In genomic region chr15:30694286-30694685, GRCm38 (mm10) we compare ENCODE assay signal across 11 mouse cellular contexts.
DNase-seq lines count a peak whose midpoint lies in the region; ATAC-seq and TF ChIP-seq lines count a peak whose summit lies in the region.
"Had no signal": no experiment of that assay in that cellular context is flagged by ENCODE, and none has a peak within 500 bp of the region (broad histone marks: within the 10 kb centered on the region; RNA-seq: fewer than 3 reads in every experiment).

No protein-coding gene starts in this region.

- in situ Hi-C loops in ES-E14 (cut with MboI; ENCODE audit: low sequenced_read_pairs in 2 of 2, unreplicated experiment in 2 of 2), result no loop called here

- no peaks in the 10 kb centered on the region for H3K9me3 ChIP-seq in ES-E14 (ENCODE audit: control insufficient read depth, insufficient read depth, low read depth, low read length)
- no peaks in the 10 kb centered on the region for H3K9me3 ChIP-seq in forebrain, embryonic 10.5 days
- no peaks in the 10 kb centered on the region for H3K9me3 ChIP-seq in hindbrain, embryonic 14.5 days (ENCODE audit: control insufficient read depth, low read length)
- H3K9me3 ChIP-seq in midbrain, embryonic 16.5 days (replicated peaks; ENCODE audit: control insufficient read depth, low read length, poor library complexity, severe bottlenecking), result no peaks in the 10 kb centered on the region
- H3K9me3 ChIP-seq: embryonic facial prominence, embryonic 12.5 days had no signal

- no peak for ATAC-seq in hindbrain, embryonic 14.5 days (ENCODE audit: low FRiP score)
- no peak for ATAC-seq in midbrain, embryonic 16.5 days
- ATAC-seq: intestine, postnatal 0 days had no signal

- H3K27ac ChIP-seq in ES-E14 (ENCODE audit: insufficient read depth, low read depth, low read length, poor library complexity, severe bottlenecking), result peak overlapping the region; percentile 72; the same call in 1 of the 2 replicates
- H3K27ac ChIP-seq in forebrain, embryonic 10.5 days, result peak overlapping the region; percentile 68
- peak overlapping the region; percentile 32 for H3K27ac ChIP-seq in hindbrain, embryonic 14.5 days
- peak overlapping the region; percentile 47; the same call in 1 of the 2 replicates for H3K27ac ChIP-seq in midbrain, embryonic 16.5 days (ENCODE audit: low read length)
- H3K27ac ChIP-seq: embryonic facial prominence, embryonic 12.5 days had no signal

- no peaks in the 10 kb centered on the region for H3K27me3 ChIP-seq in forebrain, embryonic 10.5 days (ENCODE audit: poor library complexity, severe bottlenecking)
- no peaks in the 10 kb centered on the region for H3K27me3 ChIP-seq in hindbrain, embryonic 14.5 days (ENCODE audit: control insufficient read depth, insufficient read depth, low read length)
- no peaks in the 10 kb centered on the region for H3K27me3 ChIP-seq in midbrain, embryonic 16.5 days (ENCODE audit: control insufficient read depth, insufficient read depth, low read depth, low read length)
- H3K27me3 ChIP-seq: embryonic facial prominence, embryonic 12.5 days had no signal

- peaks cover 4 to 6% of the 10 kb centered on the region in 2 experiments; a peak in 3 of 4 replicates for H3K4me1 ChIP-seq in ES-E14 (ENCODE audit: control insufficient read depth in 2 of 2, insufficient read depth in 2 of 2, low read length in 2 of 2, poor library complexity in 1 of 2)
- H3K4me1 ChIP-seq in forebrain, embryonic 10.5 days, result peaks cover 21% of the 10 kb centered on the region
- 0 out of 2 replicates have a peak, but pooled peaks cover 9% of the 10 kb centered on the region for H3K4me1 ChIP-seq in hindbrain, embryonic 14.5 days (replicated peaks; ENCODE audit: control insufficient read depth, insufficient read depth, low read length)
- no peaks in the 10 kb centered on the region for H3K4me1 ChIP-seq in midbrain, embryonic 16.5 days (ENCODE audit: control insufficient read depth, insufficient read depth, low read length)
- H3K4me1 ChIP-seq: embryonic facial prominence, embryonic 12.5 days had no signal

- H3K36me3 ChIP-seq in ES-E14 (ENCODE audit: control insufficient read depth, insufficient read depth, low read length, poor library complexity, severe bottlenecking), result no peaks in the 10 kb centered on the region
- H3K36me3 ChIP-seq in forebrain, embryonic 10.5 days (replicated peaks), result no peaks in the 10 kb centered on the region
- no peaks in the 10 kb centered on the region for H3K36me3 ChIP-seq in hindbrain, embryonic 14.5 days (replicated peaks; ENCODE audit: control insufficient read depth, insufficient read depth)
- no peaks in the 10 kb centered on the region for H3K36me3 ChIP-seq in midbrain, embryonic 16.5 days (ENCODE audit: control insufficient read depth, insufficient read depth, low read length)
- H3K36me3 ChIP-seq: embryonic facial prominence, embryonic 12.5 days had no signal

- 73% methylated on average over 1 of the region's 1 CpGs for WGBS in forebrain, embryonic 10.5 days
- WGBS in hindbrain, embryonic 14.5 days, result 55% methylated on average over 1 of the region's 1 CpGs
- WGBS in midbrain, embryonic 16.5 days, result 72% methylated on average over 1 of the region's 1 CpGs

- DNase-seq in ES-E14 (ENCODE audit: low read depth, low spot score), result peak; percentile 38
- no peak for DNase-seq in forebrain, embryonic 10.5 days (ENCODE audit: extremely low spot score, low spot score)
- DNase-seq in hindbrain, embryonic 14.5 days (ENCODE audit: low spot score), result no peak
- DNase-seq in adrenal gland, adult 18-20 months (ENCODE audit: low spot score in 2 of 2), result no peak
- no peak for DNase-seq in right cerebral cortex, postnatal 25 days
- no peak for DNase-seq in adrenal gland, postnatal 25 days
- DNase-seq: heart, postnatal 14 days; kidney, postnatal 25 days had no signal

- H3K9ac ChIP-seq in ES-E14 (ENCODE audit: insufficient read depth, low read depth, low read length, poor library complexity, severe bottlenecking), result no peak overlapping the region
- H3K9ac ChIP-seq in hindbrain, embryonic 14.5 days, result no peak overlapping the region
- no peak overlapping the region for H3K9ac ChIP-seq in midbrain, embryonic 16.5 days (ENCODE audit: low read depth, low read length)
- H3K9ac ChIP-seq: embryonic facial prominence, embryonic 12.5 days had no signal

- no peak overlapping the region for H3K4me3 ChIP-seq in ES-E14 (ENCODE audit: insufficient read depth in 1 of 2, low read depth in 1 of 2, low read length in 2 of 2, poor library complexity in 1 of 2, severe bottlenecking in 1 of 2)
- H3K4me3 ChIP-seq in forebrain, embryonic 10.5 days, result no peak overlapping the region
- H3K4me3 ChIP-seq in hindbrain, embryonic 14.5 days (replicated peaks; ENCODE audit: low read length), result no peak overlapping the region
- no peak overlapping the region for H3K4me3 ChIP-seq in midbrain, embryonic 16.5 days (ENCODE audit: low read depth, low read length)
- H3K4me3 ChIP-seq: embryonic facial prominence, embryonic 12.5 days had no signal

- H3K4me2 ChIP-seq in hindbrain, embryonic 14.5 days (replicated peaks), result no peak overlapping the region
- no peak overlapping the region for H3K4me2 ChIP-seq in midbrain, embryonic 16.5 days (ENCODE audit: low read length)
- H3K4me2 ChIP-seq: embryonic facial prominence, embryonic 12.5 days had no signal

TF ChIP-seq in ES-E14, 5 proteins besides CTCF, POLR2A, EP300 and RAD21:
- TF ChIP-seq MAFK (IDR thresholded peaks at IDR 0.05; ENCODE audit: insufficient read depth, low read depth, low read length), result no peak
- no peak for TF ChIP-seq ZC3H11A (IDR thresholded peaks at IDR 0.05; ENCODE audit: borderline replicate concordance, low read depth, low read length)
- no peak for TF ChIP-seq CHD2 (IDR thresholded peaks at IDR 0.05; ENCODE audit: low read depth, low read length)
- no peak for TF ChIP-seq ZNF384 (IDR thresholded peaks at IDR 0.05; ENCODE audit: low read depth, low read length)
- TF ChIP-seq HCFC1 (IDR thresholded peaks at IDR 0.05; ENCODE audit: borderline replicate concordance, insufficient read depth, low read length), result no peak
TF ChIP-seq in ES-E14: peak in this region for 0.
